Mouse (Mus musculus): Measurements from ENCODE around the gene Sgsm1. TPM values are rescaled to one million over a fixed set of nuclear protein-coding genes. Genes with fewer than 3 reads are reported as not detected.

Sgsm1 gene
- polyA plus RNA-seq, 1 experiment from 2014 or later: 19.2 TPM

- Histone ChIP-seq H3K9me3 (ENCODE audit: control insufficient read depth, low read length) (no peaks in the 10 kb centered on the region), H3K4me1 (replicated peaks; ENCODE audit: control insufficient read depth, insufficient read depth, low read length) (peaks cover 16% of the 10 kb centered on the region), H3K36me3 (ENCODE audit: control insufficient read depth, insufficient read depth) (no peaks in the 10 kb centered on the region), H3K27me3 (replicated peaks; ENCODE audit: control insufficient read depth, insufficient read depth, low read length) (no peaks in the 10 kb centered on the region), H3K4me2 (ENCODE audit: low read length) (no peak overlapping the region), H3K27ac (ENCODE audit: low read length) (peak overlapping the region; percentile 26; the same call in 1 of the 2 replicates), H3K4me3 (replicated peaks; ENCODE audit: low read length) (no peak overlapping the region), H3K9ac (replicated peaks; ENCODE audit: low read depth, low read length) (no peak overlapping the region)
- WGBS: 56% methylated on average over 9 of the region's 9 CpGs
- ATAC-seq: no peak
Observed at GRCm38 (mm10) chr5:113196916-113197794, 113.4 kb downstream of the Sgsm1 start.

GRCm38 (mm10) chr5:113195907-113196306 lies 114.7 kb downstream of the Sgsm1 start:
- H3K9me3 ChIP-seq (ENCODE audit: control insufficient read depth, low read length): no peaks in the 10 kb centered on the region
- H3K36me3 ChIP-seq (ENCODE audit: control insufficient read depth, insufficient read depth): no peaks in the 10 kb centered on the region

DNA sequence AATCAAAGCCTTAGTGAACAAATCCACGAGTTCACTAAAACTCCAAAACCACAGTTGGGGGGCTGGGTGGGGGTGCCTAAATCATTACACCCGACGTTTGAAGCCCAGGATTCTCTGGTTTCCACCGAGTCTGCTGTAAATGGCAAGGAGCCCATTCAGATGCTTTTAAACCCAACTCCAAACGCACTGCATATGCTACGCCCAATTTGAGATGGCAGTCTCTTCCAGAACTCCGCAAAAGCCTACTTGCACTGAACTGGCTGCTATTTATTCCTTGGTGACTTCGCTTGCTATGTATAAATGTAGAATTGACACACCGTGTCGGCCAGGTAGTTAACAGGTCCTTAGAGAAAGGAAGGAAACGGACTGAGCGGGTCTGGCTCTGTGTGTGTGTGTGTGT lies 115.1 kb downstream of the Sgsm1 start:
- WGBS: 68% methylated on average over 12 of the region's 12 CpGs
- Histone ChIP-seq H3K4me3 (replicated peaks; ENCODE audit: low read length) (no peak overlapping the region), H3K27ac (ENCODE audit: low read length) (peak overlapping the region; percentile 81), H3K4me2 (ENCODE audit: low read length) (0 out of 2 replicates have a peak overlapping the region, but pooled peaks have one; percentile 16), H3K9me3 (ENCODE audit: control insufficient read depth, low read length) (no peaks in the 10 kb centered on the region), H3K4me1 (replicated peaks; ENCODE audit: control insufficient read depth, insufficient read depth, low read length) (peaks cover 22% of the 10 kb centered on the region), H3K9ac (replicated peaks; ENCODE audit: low read depth, low read length) (no peak overlapping the region), H3K27me3 (replicated peaks; ENCODE audit: control insufficient read depth, insufficient read depth, low read length) (no peaks in the 10 kb centered on the region), H3K36me3 (ENCODE audit: control insufficient read depth, insufficient read depth) (no peaks in the 10 kb centered on the region)
- peak; percentile 61 for ATAC-seq

More at GRCm38 (mm10) chr5:113195907-113196306, 114.7 kb downstream of the Sgsm1 start:
- no peak; the same call in 1 of the 2 replicates for ATAC-seq
- Histone ChIP-seq H3K27ac (ENCODE audit: low read length) (peak overlapping the region; percentile 81), H3K4me1 (replicated peaks; ENCODE audit: control insufficient read depth, insufficient read depth, low read length) (peaks cover 22% of the 10 kb centered on the region), H3K27me3 (replicated peaks; ENCODE audit: control insufficient read depth, insufficient read depth, low read length) (no peaks in the 10 kb centered on the region), H3K9ac (replicated peaks; ENCODE audit: low read depth, low read length) (no peak overlapping the region), H3K4me2 (ENCODE audit: low read length) (0 out of 2 replicates have a peak overlapping the region, but pooled peaks have one; percentile 16), H3K4me3 (replicated peaks; ENCODE audit: low read length) (no peak overlapping the region)
- WGBS: 58% methylated on average over 6 of the region's 6 CpGs

GRCm38 (mm10) chr5:113193762-113194161 lies 116.8 kb downstream of the Sgsm1 start:
- ATAC-seq: peak; percentile 46
- Histone ChIP-seq H3K27me3 (replicated peaks; ENCODE audit: control insufficient read depth, insufficient read depth, low read length) (no peaks in the 10 kb centered on the region), H3K4me1 (replicated peaks; ENCODE audit: control insufficient read depth, insufficient read depth, low read length) (peaks cover 19% of the 10 kb centered on the region), H3K36me3 (ENCODE audit: control insufficient read depth, insufficient read depth) (no peaks in the 10 kb centered on the region), H3K27ac (ENCODE audit: low read length) (peak overlapping the region; percentile 54), H3K9ac (replicated peaks; ENCODE audit: low read depth, low read length) (no peak overlapping the region), H3K4me2 (ENCODE audit: low read length) (peak overlapping the region; percentile 15; the same call in 1 of the 2 replicates), H3K4me3 (replicated peaks; ENCODE audit: low read length) (0 out of 2 replicates have a peak overlapping the region, but pooled peaks have one; percentile 13), H3K9me3 (ENCODE audit: control insufficient read depth, low read length) (no peaks in the 10 kb centered on the region)
- 84% methylated on average over 18 of the region's 18 CpGs for WGBS

Small RNA genes lying within 50 kb of the gene (microRNA-seq; reads per million reads assigned to microRNA genes)
- gene Mir7229 (not detected), gene Mir7230 (not detected)

Other genes starting within 250 kb of the Sgsm1 start
- not detected in 2 replicates for gene Crybb2, start 240.7 kb downstream of the Sgsm1 start, polyA plus RNA-seq (2015; fragmentation: Nextera tagmentation; extraction: Ambion mirVana)
- 0.56 and 0.94 TPM in 2 replicates for gene Crybb3, start 229.2 kb downstream of the Sgsm1 start, polyA plus RNA-seq (2015; fragmentation: Nextera tagmentation; extraction: Ambion mirVana)
- 4.6 and 5.0 TPM in 2 replicates for gene 2900026A02Rik, start 89.5 kb downstream of the Sgsm1 start, polyA plus RNA-seq (2015; fragmentation: Nextera tagmentation; extraction: Ambion mirVana)
- gene Tmem211, start 83.9 kb downstream of the Sgsm1 start, polyA plus RNA-seq (2015; fragmentation: Nextera tagmentation; extraction: Ambion mirVana): not detected in 2 replicates
- gene Aym1, start 46.5 kb upstream of the Sgsm1 start, polyA plus RNA-seq (2015; fragmentation: Nextera tagmentation; extraction: Ambion mirVana): not detected in 2 replicates
- gene Wscd2, start 179.5 kb upstream of the Sgsm1 start, polyA plus RNA-seq (2015; fragmentation: Nextera tagmentation; extraction: Ambion mirVana): 6.6 and 11.3 TPM in 2 replicates